Mouse (Mus musculus): Measurements from ENCODE around the gene Smyd2.

GRCm38 (mm10) chr1:189913093-189913760 lies 8.9 kb downstream of the Smyd2 start:
- TF ChIP-seq CTCF (IDR thresholded peaks at IDR 0.05; ENCODE audit: insufficient read depth, low read depth, low read length) (no peak), POLR2A (IDR thresholded peaks at IDR 0.05; ENCODE audit: insufficient read depth, low read depth, low read length) (no peak)
